Mouse (Mus musculus): ENCODE measurements around the gene Ppm1a.

Gene Ppm1a

GRCm38 (mm10) chr12:72757086-72757485 is at the start of gene Ppm1a:
Gene Ppm1a (plus strand): TSS chr12:72757455.
- DNase-seq (ENCODE audit: low spot score) = no peak

- no peak for DNase-seq (ENCODE audit: low spot score)
Observed at GRCm38 (mm10) chr12:72709981-72710380, 47.3 kb upstream of the Ppm1a start.

- DNase-seq (ENCODE audit: low spot score) = no peak
Observed at GRCm38 (mm10) chr12:72714896-72715295, 42.4 kb upstream of the Ppm1a start.

GRCm38 (mm10) chr12:72715846-72716245 is 41.4 kb upstream of the Ppm1a start:
- DNase-seq (ENCODE audit: low spot score) = no peak

GRCm38 (mm10) chr12:72719046-72719445 is 38.2 kb upstream of the Ppm1a start:
- DNase-seq (ENCODE audit: low spot score) = no peak

GRCm38 (mm10) chr12:72719452-72720087 is 37.7 kb upstream of the Ppm1a start:
- peak; percentile 25 for DNase-seq (ENCODE audit: low spot score)

- DNase-seq (ENCODE audit: low spot score) = no peak
Observed at GRCm38 (mm10) chr12:72721710-72722109, 35.5 kb upstream of the Ppm1a start.

- peak; percentile 91 for DNase-seq (ENCODE audit: low spot score)
Observed at GRCm38 (mm10) chr12:72723965-72724364, 33.3 kb upstream of the Ppm1a start.

GRCm38 (mm10) chr12:72727021-72727420 is 30.2 kb upstream of the Ppm1a start:
- DNase-seq (ENCODE audit: low spot score) = no peak

- DNase-seq (ENCODE audit: low spot score) = peak; percentile 79
Observed at GRCm38 (mm10) chr12:72727611-72728010, 29.6 kb upstream of the Ppm1a start.

- no peak for DNase-seq (ENCODE audit: low spot score)
Observed at GRCm38 (mm10) chr12:72734112-72734511, 23.1 kb upstream of the Ppm1a start.

GRCm38 (mm10) chr12:72741176-72741575 is 16.1 kb upstream of the Ppm1a start:
- DNase-seq (ENCODE audit: low spot score) = peak; percentile 30

- DNase-seq (ENCODE audit: low spot score) = no peak
Observed at GRCm38 (mm10) chr12:72744803-72745360, 12.4 kb upstream of the Ppm1a start.

GRCm38 (mm10) chr12:72745486-72745885 is 11.8 kb upstream of the Ppm1a start:
- no peak for DNase-seq (ENCODE audit: low spot score)

- DNase-seq (ENCODE audit: low spot score) = no peak
Observed at GRCm38 (mm10) chr12:72748341-72748740, 8.9 kb upstream of the Ppm1a start.

GRCm38 (mm10) chr12:72748841-72749240 is 8.4 kb upstream of the Ppm1a start:
- DNase-seq (ENCODE audit: low spot score) = no peak

- no peak for DNase-seq (ENCODE audit: low spot score)
Observed at GRCm38 (mm10) chr12:72749500-72749899, 7.8 kb upstream of the Ppm1a start.

GRCm38 (mm10) chr12:72750016-72750415 is 7.2 kb upstream of the Ppm1a start:
- DNase-seq (ENCODE audit: low spot score) = no peak

GRCm38 (mm10) chr12:72750606-72751005 is 6.6 kb upstream of the Ppm1a start:
- DNase-seq (ENCODE audit: low spot score) = peak; percentile 44

- DNase-seq (ENCODE audit: low spot score) = no peak
Observed at GRCm38 (mm10) chr12:72757596-72757995, 341 bp downstream of the Ppm1a start.

- DNase-seq (ENCODE audit: low spot score) = no peak
Observed at GRCm38 (mm10) chr12:72759956-72760355, 2.7 kb downstream of the Ppm1a start.

GRCm38 (mm10) chr12:72760376-72761229 is 3.3 kb downstream of the Ppm1a start:
- DNase-seq (ENCODE audit: low spot score) = peak; percentile 93

GRCm38 (mm10) chr12:72761230-72761648 is 4.0 kb downstream of the Ppm1a start:
- DNase-seq (ENCODE audit: low spot score) = no peak
